ENCODE assay signal across 8 mouse cellular contexts in the genomic region with DNA sequence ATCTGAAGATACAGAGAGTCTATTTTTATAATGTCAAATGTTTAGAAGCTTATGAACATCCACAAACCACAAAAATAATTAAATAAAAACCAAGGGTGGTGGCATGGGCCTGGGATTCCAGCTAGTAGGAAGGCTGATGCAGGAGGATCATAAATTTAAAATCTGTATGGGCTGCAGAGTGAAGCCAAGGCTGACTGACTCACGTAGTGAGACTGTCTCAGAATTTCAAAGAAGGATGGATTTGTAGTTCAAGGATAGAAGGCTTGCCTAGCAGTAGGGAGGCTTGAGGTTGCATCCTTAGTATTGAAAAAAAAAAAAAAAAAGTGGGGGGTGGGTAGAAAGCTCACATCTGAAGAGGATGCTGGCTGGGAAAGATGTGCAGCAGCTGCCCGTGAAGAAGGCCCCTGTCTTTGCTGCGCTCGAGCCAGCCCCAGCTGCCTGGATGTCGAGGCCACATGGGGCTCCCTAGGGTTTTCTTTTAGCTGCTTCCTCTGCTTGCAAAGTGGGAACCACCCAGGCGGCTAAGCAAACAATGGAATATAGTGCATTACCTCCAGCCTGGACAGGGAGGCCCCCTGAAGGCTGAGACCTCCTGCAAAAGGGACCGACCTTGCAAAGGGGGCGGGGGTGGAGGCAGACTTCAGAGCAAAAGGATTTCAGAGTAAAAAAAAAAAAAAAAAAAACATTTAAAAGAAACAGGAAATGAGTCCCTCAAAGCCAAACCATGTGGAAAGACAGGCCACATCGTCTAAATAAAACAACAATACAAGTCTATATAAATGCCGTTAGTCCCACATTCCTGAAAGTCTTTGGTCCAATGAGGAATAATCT.
DNase-seq lines count a peak whose midpoint lies in the region; ATAC-seq lines count a peak whose summit lies in the region.

No protein-coding gene starts in this region.

- H3K4me2 ChIP-seq in forebrain, embryonic 11.5 days (ENCODE audit: low read depth, low read length, severe bottlenecking): peak overlapping the region; percentile 8; the same call in 1 of the 2 replicates
- H3K4me2 ChIP-seq in forebrain, embryonic 16.5 days (ENCODE audit: low read length): no peak overlapping the region
- no peak overlapping the region for H3K4me2 ChIP-seq in forebrain, embryonic 13.5 days
- no peak overlapping the region for H3K4me2 ChIP-seq in hindbrain, embryonic 12.5 days (replicated peaks)
- no peak overlapping the region for H3K4me2 ChIP-seq in liver, embryonic 11.5 days

- H3K4me1 ChIP-seq in forebrain, embryonic 11.5 days (replicated peaks; ENCODE audit: control insufficient read depth, insufficient read depth, low read length): peaks cover 22% of the 10 kb centered on the region
- peaks cover 19% of the 10 kb centered on the region for H3K4me1 ChIP-seq in forebrain, embryonic 16.5 days (replicated peaks; ENCODE audit: control insufficient read depth, insufficient read depth, low read length)
- H3K4me1 ChIP-seq in forebrain, embryonic 13.5 days: peaks cover 33% of the 10 kb centered on the region
- peaks cover 48% of the 10 kb centered on the region for H3K4me1 ChIP-seq in hindbrain, embryonic 12.5 days
- H3K4me1 ChIP-seq in liver, embryonic 11.5 days (replicated peaks; ENCODE audit: control insufficient read depth, insufficient read depth, low read length): peaks cover 7% of the 10 kb centered on the region; the same call in 1 of the 2 replicates

- H3K27me3 ChIP-seq in forebrain, embryonic 11.5 days (ENCODE audit: control insufficient read depth, insufficient read depth, low read length): no peaks in the 10 kb centered on the region
- no peaks in the 10 kb centered on the region for H3K27me3 ChIP-seq in forebrain, embryonic 16.5 days (replicated peaks; ENCODE audit: control insufficient read depth, insufficient read depth, low read length)
- no peaks in the 10 kb centered on the region for H3K27me3 ChIP-seq in forebrain, embryonic 13.5 days
- no peaks in the 10 kb centered on the region for H3K27me3 ChIP-seq in hindbrain, embryonic 12.5 days
- no peaks in the 10 kb centered on the region; the same call in 1 of the 2 replicates for H3K27me3 ChIP-seq in liver, embryonic 11.5 days (replicated peaks; ENCODE audit: control insufficient read depth, insufficient read depth, low read length)

- H3K4me3 ChIP-seq in forebrain, embryonic 11.5 days (ENCODE audit: low read depth, low read length): no peak overlapping the region
- no peak overlapping the region for H3K4me3 ChIP-seq in forebrain, embryonic 16.5 days (replicated peaks; ENCODE audit: low read length)
- no peak overlapping the region for H3K4me3 ChIP-seq in forebrain, embryonic 13.5 days
- no peak overlapping the region for H3K4me3 ChIP-seq in hindbrain, embryonic 12.5 days
- no peak overlapping the region for H3K4me3 ChIP-seq in liver, embryonic 11.5 days (ENCODE audit: low read depth, low read length)

- H3K9me3 ChIP-seq in forebrain, embryonic 11.5 days (ENCODE audit: control insufficient read depth, low read length): no peaks in the 10 kb centered on the region
- no peaks in the 10 kb centered on the region for H3K9me3 ChIP-seq in forebrain, embryonic 16.5 days (ENCODE audit: control insufficient read depth, low read length)
- no peaks in the 10 kb centered on the region for H3K9me3 ChIP-seq in forebrain, embryonic 13.5 days (replicated peaks)
- no peaks in the 10 kb centered on the region for H3K9me3 ChIP-seq in hindbrain, embryonic 12.5 days (replicated peaks)
- no peaks in the 10 kb centered on the region for H3K9me3 ChIP-seq in liver, embryonic 11.5 days (ENCODE audit: control insufficient read depth, low read length)

- H3K27ac ChIP-seq in forebrain, embryonic 11.5 days (ENCODE audit: low read depth, low read length): peak overlapping the region; percentile 63
- no peak overlapping the region for H3K27ac ChIP-seq in forebrain, embryonic 16.5 days (ENCODE audit: low read length)
- peak overlapping the region; percentile 36 for H3K27ac ChIP-seq in forebrain, embryonic 13.5 days
- H3K27ac ChIP-seq in hindbrain, embryonic 12.5 days: peak overlapping the region; percentile 41
- H3K27ac ChIP-seq in liver, embryonic 11.5 days (ENCODE audit: low read depth, low read length): no peak overlapping the region

- DNase-seq in forebrain, embryonic 11.5 days (ENCODE audit: low spot score): peak; percentile 81
- DNase-seq in ES-CJ7 (ENCODE audit: low read depth, low spot score): peak; percentile 91
- peak; percentile 36 for DNase-seq in liver, embryonic 11.5 days (ENCODE audit: low spot score)
- DNase-seq in ovary, postnatal 36 days (ENCODE audit: low spot score): peak; percentile 19
- DNase-seq in cerebellum, adult 8-10 months: no peak

- no peaks in the 10 kb centered on the region for H3K36me3 ChIP-seq in forebrain, embryonic 11.5 days (ENCODE audit: control insufficient read depth, insufficient read depth, low read length)
- no peaks in the 10 kb centered on the region for H3K36me3 ChIP-seq in forebrain, embryonic 16.5 days (ENCODE audit: control insufficient read depth, insufficient read depth)
- H3K36me3 ChIP-seq in forebrain, embryonic 13.5 days (ENCODE audit: poor library complexity, severe bottlenecking): no peaks in the 10 kb centered on the region
- H3K36me3 ChIP-seq in hindbrain, embryonic 12.5 days: no peaks in the 10 kb centered on the region
- H3K36me3 ChIP-seq in liver, embryonic 11.5 days (ENCODE audit: control insufficient read depth, insufficient read depth, low read length): no peaks in the 10 kb centered on the region

- under 1% methylated on average over 10 of the region's 10 CpGs for WGBS in forebrain, embryonic 11.5 days
- 6% methylated on average over 10 of the region's 10 CpGs for WGBS in forebrain, embryonic 16.5 days
- 3% methylated on average over 10 of the region's 10 CpGs for WGBS in forebrain, embryonic 13.5 days
- WGBS in hindbrain, embryonic 12.5 days: 2% methylated on average over 10 of the region's 10 CpGs
- 24% methylated on average over 10 of the region's 10 CpGs for WGBS in liver, embryonic 11.5 days

- no peak overlapping the region for H3K9ac ChIP-seq in forebrain, embryonic 11.5 days (ENCODE audit: low read length)
- no peak overlapping the region for H3K9ac ChIP-seq in forebrain, embryonic 16.5 days (replicated peaks; ENCODE audit: low read depth, low read length)
- H3K9ac ChIP-seq in forebrain, embryonic 13.5 days: no peak overlapping the region
- no peak overlapping the region for H3K9ac ChIP-seq in hindbrain, embryonic 12.5 days
- no peak overlapping the region for H3K9ac ChIP-seq in liver, embryonic 11.5 days (ENCODE audit: low read depth, low read length)

- peak; percentile 25 for ATAC-seq in forebrain, embryonic 11.5 days (replicated peaks; ENCODE audit: low FRiP score)
- ATAC-seq in forebrain, embryonic 16.5 days: no peak
- ATAC-seq in forebrain, embryonic 13.5 days: no peak
- ATAC-seq in hindbrain, embryonic 12.5 days (ENCODE audit: low FRiP score): peak; percentile 5; the same call in 1 of the 2 replicates
- no peak for ATAC-seq in liver, embryonic 11.5 days (replicated peaks; ENCODE audit: low FRiP score)

Comparison
In these comparisons a context has a peak if more than half of its experiments do, and no peak if none do; other contexts are left out.
1. ATAC-seq: peak in forebrain, embryonic 11.5 days (single experiment) and hindbrain, embryonic 12.5 days (single experiment); none in forebrain, embryonic 16.5 days (single experiment), forebrain, embryonic 13.5 days (single experiment) and liver, embryonic 11.5 days (single experiment).
2. H3K27ac ChIP-seq: peak in forebrain, embryonic 11.5 days (single experiment), forebrain, embryonic 13.5 days (single experiment) and hindbrain, embryonic 12.5 days (single experiment); none in forebrain, embryonic 16.5 days (single experiment) and liver, embryonic 11.5 days (single experiment).